Mouse (Mus musculus): ENCODE measurements at regions not wholly inside any gene's neighbourhood (a gene's known extent, or its start where the extent isn't known, plus 50 kb on each side); places are given as distances from the start of the nearest gene placed in this dataset.

DNA sequence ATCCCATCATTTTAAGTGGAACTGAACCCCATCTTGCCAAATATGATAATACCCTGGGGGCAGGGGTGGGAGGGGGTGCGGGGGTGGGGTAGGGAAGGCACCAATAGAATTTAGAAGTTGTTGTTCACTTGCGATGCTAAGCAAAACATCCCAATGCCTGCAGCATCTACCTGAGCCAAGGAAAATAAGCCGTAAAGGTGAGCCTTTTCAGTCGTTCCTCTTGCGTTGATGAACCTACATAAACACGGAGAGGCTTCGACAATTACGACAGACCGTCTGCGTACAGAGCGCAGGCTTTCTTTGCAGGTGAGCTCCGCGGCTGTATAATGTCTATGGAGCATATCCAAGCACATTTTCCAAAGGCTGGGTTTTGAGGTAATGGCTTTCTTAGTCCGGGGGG is 50.3 kb upstream of the Nrip1 start:
- intact Hi-C loops (cut with DNase I), result no loop called here
- no peak for DNase-seq (ENCODE audit: low spot score in 2 of 2)

All from left cerebral cortex, postnatal 36 days (tissue).